Mouse (Mus musculus) midbrain, postnatal 0 days (tissue): Measurements from ENCODE around the gene Fto. TPM values are rescaled to one million over a fixed set of nuclear protein-coding genes. Genes with fewer than 3 reads are reported as not detected.

Source experiments
- ATAC-seq: fragments of 200-750 bp; cut with Nextera tagmentation; 2 replicates; pipeline ENCODE4 v1.8.0; 2017; ENCODE audit warnings: moderate number of reproducible peaks, mild to moderate bottlenecking, moderate TSS enrichment, moderate library complexity; ENCODE audit not compliant: low FRiP score
- DNase-seq: peaks from one replicate; pipeline ENCODE4 v3.0.0-alpha.2; 2015; ENCODE audit warnings: low spot score
- H3K27ac ChIP-seq: fragments of 300-500 bp; sonication (generic); 2 replicates; pipeline ENCODE4 v1.5.1; 2014; ENCODE audit warnings: low read depth, mild to moderate bottlenecking, low read length, mixed read lengths
- H3K27me3 ChIP-seq: fragments of 300-500 bp; sonication (generic); 2 replicates; pipeline ENCODE4 v1.6.1; 2014; ENCODE audit warnings: low read length, control low read depth, mixed read lengths; ENCODE audit not compliant: insufficient read depth
- H3K36me3 ChIP-seq: fragments of 300-500 bp; sonication (generic); 2 replicates; pipeline ENCODE4 v1.6.1; 2014; ENCODE audit warnings: low read length, control low read depth, mixed read lengths; ENCODE audit not compliant: insufficient read depth
- H3K4me1 ChIP-seq: fragments of 300-500 bp; sonication (generic); 2 replicates; pipeline ENCODE4 v1.6.1; 2014; ENCODE audit warnings: mild to moderate bottlenecking, control low read depth, antibody characterized with exemption, low read length, mixed read lengths; ENCODE audit not compliant: insufficient read depth
- H3K4me2 ChIP-seq: fragments of 300-500 bp; sonication (generic); 2 replicates; pipeline ENCODE4 v1.6.1; 2014; ENCODE audit warnings: low read depth, mild to moderate bottlenecking, low read length, mixed read lengths; ENCODE audit not compliant: poor library complexity, severe bottlenecking
- H3K4me3 ChIP-seq: fragments of 300-500 bp; sonication (generic); 2 replicates; pipeline ENCODE4 v1.5.1; 2014; ENCODE audit warnings: low read depth, mild to moderate bottlenecking, low read length, moderate library complexity
- H3K9ac ChIP-seq: fragments of 300-500 bp; sonication (generic); replicated peaks from 2 replicates; pipeline ENCODE4 v1.6.1; 2014; ENCODE audit warnings: mild to moderate bottlenecking, low read length, moderate library complexity, mixed read lengths; ENCODE audit not compliant: poor library complexity, severe bottlenecking
- H3K9me3 ChIP-seq: fragments of 300-500 bp; sonication (generic); 2 replicates; pipeline ENCODE4 v1.6.1; 2016; ENCODE audit warnings: low read length, control low read depth
- CTCF ChIP-seq: IDR thresholded peaks from 2 replicates; pipeline ENCODE4 v1.5.1; 2016; ENCODE audit warnings: antibody characterized with exemption, mild to moderate bottlenecking
- WGBS: fragments of 180-500 bp; shearing (Covaris S2); extraction: QIAGEN DNeasy Blood & Tissue Kit; methylation state at CpG from one replicate; pipeline ENCODE4 v1.1.7; 2014; 5-methylcytosine and 5-hydroxymethylcytosine counted together
- polyA plus RNA-seq: library from polyadenylated mRNA; unstranded; fragments of >200 nt; fragmentation: Nextera tagmentation; extraction: Ambion mirVana; gene quantifications from 2 replicates; pipeline ENCODE4 v1.2.1, GENCODE M21; 2015
- total RNA-seq: library from RNA; depleted of rRNA; stranded (reverse); fragments of >200 nt; gene quantifications from 2 replicates; pipeline ENCODE4 v1.2.3, GENCODE M21; 2014

Gene Fto
- total and polyA plus RNA-seq, 2 experiments from 2014 or later = 97.9 to 151 TPM

DNA sequence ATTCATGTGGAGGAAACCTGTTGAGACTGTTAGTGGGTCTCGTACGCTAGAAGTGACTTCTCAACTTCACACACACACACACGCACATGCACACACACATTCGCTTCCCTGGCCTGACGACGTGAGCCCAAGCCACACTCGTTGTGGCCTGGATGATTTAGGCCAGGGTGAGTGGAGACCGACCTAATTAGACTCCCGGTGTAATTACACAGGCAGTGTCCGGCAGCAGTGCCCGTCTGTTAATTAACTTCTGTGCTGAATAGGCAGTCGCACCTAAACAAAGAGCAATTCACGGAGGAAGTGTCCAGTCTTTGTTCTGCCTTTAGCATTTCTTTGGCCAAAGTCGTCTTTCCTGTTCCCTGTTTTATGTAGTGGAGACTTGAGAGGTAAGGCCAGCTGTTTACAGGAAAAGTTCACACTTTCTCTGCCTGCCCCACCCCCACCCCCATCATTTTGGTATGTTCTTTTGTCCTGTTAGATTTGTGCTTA, 286.1 kb downstream of the Fto start:
- H3K4me3 ChIP-seq = no peak overlapping the region
- H3K4me2 ChIP-seq = no peak overlapping the region
- H3K9ac ChIP-seq = no peak overlapping the region
- no peaks in the 10 kb centered on the region for H3K36me3 ChIP-seq
- no peaks in the 10 kb centered on the region for H3K9me3 ChIP-seq
- no peak for TF ChIP-seq CTCF
- no peak for DNase-seq
- H3K4me1 ChIP-seq = no peaks in the 10 kb centered on the region
- WGBS = 63% methylated on average over 14 of the region's 14 CpGs
- no peak for ATAC-seq
- H3K27me3 ChIP-seq = no peaks in the 10 kb centered on the region
- no peak overlapping the region for H3K27ac ChIP-seq

DNA sequence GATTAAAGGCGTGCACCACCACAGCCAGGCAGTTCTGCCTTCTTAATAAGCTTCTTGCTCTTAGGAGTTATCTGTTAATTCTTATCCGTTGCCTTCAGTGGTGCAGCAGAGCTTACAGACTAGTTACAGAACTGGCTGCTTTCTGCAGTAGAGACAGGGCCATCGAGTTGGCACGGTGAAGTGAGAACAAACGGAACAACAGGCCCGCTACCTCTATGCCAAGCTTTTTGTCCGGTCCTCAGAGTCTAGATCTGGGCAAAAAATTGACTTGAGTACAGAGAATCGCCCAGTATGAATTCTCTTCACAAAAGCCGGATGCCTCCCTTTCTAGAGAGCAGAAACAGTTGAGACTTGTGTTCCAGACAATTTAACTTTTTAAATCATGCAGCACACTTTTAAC, 290.4 kb downstream of the Fto start:
- no peak for DNase-seq
- 85% methylated on average over 9 of the region's 9 CpGs for WGBS
- H3K9me3 ChIP-seq = no peaks in the 10 kb centered on the region
- no peak for ATAC-seq
- TF ChIP-seq CTCF = no peak
- no peak overlapping the region for H3K9ac ChIP-seq
- no peak overlapping the region for H3K4me3 ChIP-seq
- no peak overlapping the region for H3K4me2 ChIP-seq
- H3K27me3 ChIP-seq = no peaks in the 10 kb centered on the region; the same call in 1 of the 2 replicates
- H3K27ac ChIP-seq = no peak overlapping the region
- no peaks in the 10 kb centered on the region for H3K4me1 ChIP-seq
- H3K36me3 ChIP-seq = no peaks in the 10 kb centered on the region

DNA sequence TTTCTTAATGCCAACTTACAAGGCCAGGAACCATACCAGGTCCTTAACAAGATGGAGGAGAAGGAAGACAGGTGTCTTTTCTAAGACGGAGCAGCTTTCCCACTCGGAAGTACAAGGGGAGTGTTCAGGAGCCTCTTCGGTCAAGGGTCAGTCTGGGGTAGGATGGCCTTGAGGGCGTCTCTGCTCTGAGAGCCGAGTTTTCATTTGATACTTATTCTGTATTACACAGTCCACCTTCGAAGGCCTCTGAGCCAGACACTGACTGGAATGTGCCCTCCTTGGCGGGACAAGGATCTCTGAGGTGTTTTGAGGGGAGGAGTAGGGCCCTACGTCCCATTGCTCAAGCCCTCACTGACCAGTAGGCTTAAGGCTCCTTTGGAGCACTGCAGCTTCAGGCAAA, 292.6 kb downstream of the Fto start:
- Histone ChIP-seq H3K27me3 (no peaks in the 10 kb centered on the region; the same call in 1 of the 2 replicates), H3K4me1 (no peaks in the 10 kb centered on the region), H3K27ac (no peak overlapping the region), H3K9me3 (no peaks in the 10 kb centered on the region), H3K4me3 (no peak overlapping the region), H3K4me2 (no peak overlapping the region), H3K9ac (no peak overlapping the region), H3K36me3 (no peaks in the 10 kb centered on the region)
- no peak for DNase-seq
- WGBS = 90% methylated on average over 8 of the region's 8 CpGs
- no peak for TF ChIP-seq CTCF
- no peak for ATAC-seq

GRCm38 (mm10) chr8:91607091-91607490, 293.8 kb downstream of the Fto start:
- no peaks in the 10 kb centered on the region; the same call in 1 of the 2 replicates for H3K27me3 ChIP-seq

GRCm38 (mm10) chr8:91611191-91611590, 297.9 kb downstream of the Fto start:
- H3K9ac ChIP-seq = no peak overlapping the region
- no peak for ATAC-seq

More at GRCm38 (mm10) chr8:91607091-91607490, 293.8 kb downstream of the Fto start:
- no peak overlapping the region for H3K4me2 ChIP-seq
- ATAC-seq = no peak
- H3K9me3 ChIP-seq = no peaks in the 10 kb centered on the region
- no peak overlapping the region for H3K27ac ChIP-seq
- no peaks in the 10 kb centered on the region for H3K36me3 ChIP-seq
- 67% methylated on average over 5 of the region's 5 CpGs for WGBS
- no peak for TF ChIP-seq CTCF
- 0 out of 2 replicates have a peak, but pooled peaks cover 8% of the 10 kb centered on the region for H3K4me1 ChIP-seq
- no peak overlapping the region for H3K4me3 ChIP-seq
- H3K9ac ChIP-seq = no peak overlapping the region
- peak; percentile 53 for DNase-seq

DNA sequence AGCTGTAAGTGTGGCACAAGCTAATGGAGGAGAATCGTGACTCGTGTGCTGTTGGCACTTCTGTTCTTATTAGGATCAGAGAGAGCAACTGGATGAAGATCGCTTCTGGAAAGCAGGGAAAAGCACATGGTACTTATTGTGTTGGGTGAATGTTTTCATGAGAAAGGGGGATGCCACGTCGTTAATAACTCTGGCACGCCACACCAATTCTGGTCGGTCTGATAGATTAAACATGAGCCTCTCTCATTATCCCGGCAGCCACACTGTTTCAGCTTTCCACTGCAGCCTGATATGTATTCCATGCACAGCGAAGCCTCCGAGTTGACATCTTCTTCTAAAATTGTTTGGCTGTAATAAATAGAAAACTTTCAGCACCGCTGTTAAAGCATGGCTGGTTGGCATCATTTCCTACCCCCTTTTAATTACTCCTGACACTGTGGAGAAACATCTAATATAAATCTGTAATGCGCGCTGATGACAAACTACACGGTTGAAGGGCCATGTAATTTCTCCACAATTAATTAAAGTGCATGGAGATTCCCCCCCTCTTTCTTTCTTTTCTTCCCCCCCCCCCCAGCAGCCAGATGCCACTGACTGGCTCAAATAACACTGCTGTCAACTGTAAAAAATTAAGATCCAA, 298.5 kb downstream of the Fto start:
- 32% methylated on average over 14 of the region's 14 CpGs for WGBS
- peaks cover 12% of the 10 kb centered on the region; the same call in 1 of the 2 replicates for H3K4me1 ChIP-seq
- H3K9ac ChIP-seq = no peak overlapping the region
- H3K27me3 ChIP-seq = no peaks in the 10 kb centered on the region; the same call in 1 of the 2 replicates
- H3K36me3 ChIP-seq = no peaks in the 10 kb centered on the region
- no peak overlapping the region for H3K4me2 ChIP-seq
- H3K9me3 ChIP-seq = no peaks in the 10 kb centered on the region
- H3K27ac ChIP-seq = 0 out of 2 replicates have a peak overlapping the region, but pooled peaks have one; percentile 26
- H3K4me3 ChIP-seq = no peak overlapping the region
- ATAC-seq (0 out of 2 replicates have a peak, but pooled peaks have one; percentile 44), DNase-seq (peak; percentile 54)
- no peak for TF ChIP-seq CTCF

More at GRCm38 (mm10) chr8:91611191-91611590, 297.9 kb downstream of the Fto start:
- Histone ChIP-seq H3K36me3 (no peaks in the 10 kb centered on the region), H3K9me3 (no peaks in the 10 kb centered on the region), H3K4me1 (0 out of 2 replicates have a peak, but pooled peaks cover 12% of the 10 kb centered on the region), H3K27me3 (no peaks in the 10 kb centered on the region; the same call in 1 of the 2 replicates), H3K4me3 (no peak overlapping the region), H3K4me2 (no peak overlapping the region), H3K27ac (0 out of 2 replicates have a peak overlapping the region, but pooled peaks have one; percentile 26)
- DNase-seq = no peak
- 44% methylated on average over 7 of the region's 7 CpGs for WGBS
- TF ChIP-seq CTCF = no peak
